Mouse (Mus musculus) heart, embryonic 12.5 days (tissue): Measurements from ENCODE around the gene Mib2. TPM values are rescaled to one million over a fixed set of nuclear protein-coding genes. Genes with fewer than 3 reads are reported as not detected.

Experiments used
- ATAC-seq: fragments of 200-750 bp; cut with Nextera tagmentation; 2 replicates; pipeline ENCODE4 v1.8.0; 2017; ENCODE audit warnings: moderate TSS enrichment, moderate library complexity; ENCODE audit not compliant: insufficient number of reproducible peaks, low FRiP score
- H3K27ac ChIP-seq: fragments of 300-500 bp; sonication (generic); 2 replicates; pipeline ENCODE4 v1.5.1; 2016; ENCODE audit warnings: mild to moderate bottlenecking, moderate library complexity; ENCODE audit not compliant: poor library complexity, severe bottlenecking
- H3K27me3 ChIP-seq: fragments of 300-500 bp; sonication (generic); replicated peaks from 2 replicates; pipeline ENCODE4 v1.6.1; 2016; ENCODE audit warnings: mild to moderate bottlenecking, moderate library complexity
- H3K36me3 ChIP-seq: fragments of 300-500 bp; sonication (generic); 2 replicates; pipeline ENCODE4 v1.6.1; 2016; ENCODE audit warnings: mild to moderate bottlenecking, moderate library complexity
- H3K4me1 ChIP-seq: fragments of 300-500 bp; sonication (generic); replicated peaks from 2 replicates; pipeline ENCODE4 v1.6.1; 2016; ENCODE audit warnings: mild to moderate bottlenecking
- H3K4me2 ChIP-seq: fragments of 300-500 bp; sonication (generic); 2 replicates; pipeline ENCODE4 v1.6.1; 2016; ENCODE audit warnings: mild to moderate bottlenecking, moderate library complexity
- H3K4me3 ChIP-seq: fragments of 300-500 bp; sonication (generic); 2 replicates; pipeline ENCODE4 v1.5.1; 2016; ENCODE audit warnings: mild to moderate bottlenecking
- H3K9ac ChIP-seq: fragments of 300-500 bp; sonication (generic); 2 replicates; pipeline ENCODE4 v1.6.1; 2016; ENCODE audit warnings: mild to moderate bottlenecking, moderate library complexity
- H3K9me3 ChIP-seq: fragments of 300-500 bp; sonication (generic); replicated peaks from 2 replicates; pipeline ENCODE4 v1.6.1; 2016; ENCODE audit warnings: mild to moderate bottlenecking, moderate library complexity
- WGBS: fragments of 180-500 bp; shearing (Covaris S2); methylation state at CpG from one replicate; pipeline ENCODE4 v1.1.7; 2016; 5-methylcytosine and 5-hydroxymethylcytosine counted together
- polyA plus RNA-seq: library from polyadenylated mRNA; unstranded; fragments of >200 nt; fragmentation: Nextera tagmentation; extraction: Ambion mirVana; gene quantifications from 2 replicates; pipeline ENCODE4 v1.2.1, GENCODE M21; 2016

The Mib2 gene
- polyA plus RNA-seq, 1 experiment from 2014 or later: 21.7 TPM

GRCm38 (mm10) chr4:155669598-155670075 is 639 bp upstream of the Mib2 start:
- Histone ChIP-seq H3K9me3 (no peaks in the 10 kb centered on the region), H3K27me3 (no peaks in the 10 kb centered on the region), H3K4me2 (peak overlapping the region; percentile 84), H3K4me3 (peak overlapping the region; percentile 82), H3K36me3 (0 out of 2 replicates have a peak, but pooled peaks cover 3% of the 10 kb centered on the region), H3K27ac (no peak overlapping the region), H3K4me1 (peaks cover 7% of the 10 kb centered on the region), H3K9ac (peak overlapping the region; percentile 83)
- WGBS: 4% methylated on average over 8 of the region's 8 CpGs
- ATAC-seq: no peak

- no peak overlapping the region for H3K4me2 ChIP-seq
- H3K9me3 ChIP-seq: no peaks in the 10 kb centered on the region
- peaks cover 10% of the 10 kb centered on the region; the same call in 1 of the 2 replicates for H3K36me3 ChIP-seq
- H3K4me3 ChIP-seq: no peak overlapping the region
- no peak overlapping the region for H3K27ac ChIP-seq
- ATAC-seq: no peak
- no peak overlapping the region for H3K9ac ChIP-seq
- H3K27me3 ChIP-seq: no peaks in the 10 kb centered on the region
- peaks cover 7% of the 10 kb centered on the region for H3K4me1 ChIP-seq
Observed at GRCm38 (mm10) chr4:155666903-155667302, 2.1 kb downstream of the Mib2 start.

- ATAC-seq: no peak
- H3K27ac ChIP-seq: no peak overlapping the region
Observed at GRCm38 (mm10) chr4:155660641-155661040, 8.4 kb downstream of the Mib2 start.

GRCm38 (mm10) chr4:155658961-155659360 is 10.0 kb downstream of the Mib2 start:
- no peak overlapping the region for H3K4me3 ChIP-seq
- H3K4me1 ChIP-seq: peaks cover 25% of the 10 kb centered on the region
- H3K36me3 ChIP-seq: peaks cover 28% of the 10 kb centered on the region
- H3K27me3 ChIP-seq: peaks cover 30% of the 10 kb centered on the region
- H3K4me2 ChIP-seq: no peak overlapping the region
- no peak for ATAC-seq
- WGBS: 85% methylated on average over 10 of the region's 10 CpGs
- H3K27ac ChIP-seq: no peak overlapping the region
- H3K9ac ChIP-seq: no peak overlapping the region
- H3K9me3 ChIP-seq: no peaks in the 10 kb centered on the region

More at GRCm38 (mm10) chr4:155660641-155661040, 8.4 kb downstream of the Mib2 start:
- Histone ChIP-seq H3K4me3 (no peak overlapping the region), H3K36me3 (peaks cover 32% of the 10 kb centered on the region), H3K27me3 (peaks cover 13% of the 10 kb centered on the region), H3K4me1 (peaks cover 9% of the 10 kb centered on the region), H3K9ac (no peak overlapping the region), H3K9me3 (no peaks in the 10 kb centered on the region), H3K4me2 (no peak overlapping the region)
- whole genome bisulfite sequencing: 60% methylated on average over 12 of the region's 12 CpGs

- Histone ChIP-seq H3K4me2 (no peak overlapping the region), H3K27me3 (peaks cover 34% of the 10 kb centered on the region), H3K36me3 (peaks cover 27% of the 10 kb centered on the region), H3K27ac (no peak overlapping the region), H3K4me3 (no peak overlapping the region), H3K4me1 (peaks cover 48% of the 10 kb centered on the region), H3K9me3 (no peaks in the 10 kb centered on the region), H3K9ac (no peak overlapping the region)
- ATAC-seq: no peak
- 88% methylated on average over 13 of the region's 13 CpGs for WGBS
Observed at GRCm38 (mm10) chr4:155656214-155656751, 12.7 kb downstream of the Mib2 start.

GRCm38 (mm10) chr4:155654456-155655298 is 14.3 kb downstream of the Mib2 start:
- Histone ChIP-seq H3K9me3 (no peaks in the 10 kb centered on the region), H3K27ac (no peak overlapping the region), H3K9ac (peak overlapping the region; percentile 78), H3K4me3 (peak overlapping the region; percentile 55), H3K27me3 (peaks cover 34% of the 10 kb centered on the region), H3K4me2 (peak overlapping the region; percentile 83), H3K36me3 (peaks cover 43% of the 10 kb centered on the region), H3K4me1 (peaks cover 52% of the 10 kb centered on the region)
- peak; percentile 54 for ATAC-seq
- WGBS: 2% methylated on average over 52 of the region's 52 CpGs

- Histone ChIP-seq H3K36me3 (peaks cover 48% of the 10 kb centered on the region), H3K4me3 (peak overlapping the region; percentile 55), H3K4me1 (peaks cover 52% of the 10 kb centered on the region), H3K4me2 (peak overlapping the region; percentile 83), H3K9me3 (no peaks in the 10 kb centered on the region), H3K9ac (peak overlapping the region; percentile 78), H3K27ac (no peak overlapping the region), H3K27me3 (peaks cover 34% of the 10 kb centered on the region)
- 0 out of 2 replicates have a peak, but pooled peaks have one; percentile 0 for ATAC-seq
- WGBS: 0% methylated on average over 6 of the region's 6 CpGs
Observed at GRCm38 (mm10) chr4:155654183-155654455, 14.9 kb downstream of the Mib2 start.

GRCm38 (mm10) chr4:155653451-155654182 is 15.4 kb downstream of the Mib2 start:
- ATAC-seq: no peak
- WGBS: 2% methylated on average over 31 of the region's 31 CpGs
- H3K9me3 ChIP-seq: no peaks in the 10 kb centered on the region
- H3K4me1 ChIP-seq: peaks cover 52% of the 10 kb centered on the region
- H3K27ac ChIP-seq: peak overlapping the region; percentile 52
- H3K36me3 ChIP-seq: peaks cover 50% of the 10 kb centered on the region
- peak overlapping the region; percentile 78 for H3K9ac ChIP-seq
- peak overlapping the region; percentile 55 for H3K4me3 ChIP-seq
- H3K27me3 ChIP-seq: peaks cover 34% of the 10 kb centered on the region
- peak overlapping the region; percentile 83 for H3K4me2 ChIP-seq

- Histone ChIP-seq H3K9ac (peak within 1 kb of the TSS; percentile 78), H3K27ac (peak within 1 kb of the TSS; percentile 78), H3K36me3 (peaks cover 52% of the 10 kb centered on the region), H3K4me2 (peak within 1 kb of the TSS; percentile 83), H3K4me3 (peak within 1 kb of the TSS; percentile 55), H3K4me1 (peaks cover 52% of the 10 kb centered on the region), H3K9me3 (no peaks in the 10 kb centered on the region), H3K27me3 (peaks cover 34% of the 10 kb centered on the region)
- peak; percentile 61 for ATAC-seq
- WGBS: under 1% methylated on average over 33 of the region's 33 CpGs
Observed at GRCm38 (mm10) chr4:155653086-155653450, 15.9 kb downstream of the Mib2 start, which contains the start of gene Mmp23. Gene Mmp23, minus strand, starts transcription at chr4:155653384.

GRCm38 (mm10) chr4:155652283-155653085 is 16.5 kb downstream of the Mib2 start:
- peak overlapping the region; percentile 55 for H3K4me3 ChIP-seq
- peak overlapping the region; percentile 78 for H3K27ac ChIP-seq
- H3K9ac ChIP-seq: peak overlapping the region; percentile 78
- H3K4me2 ChIP-seq: peak overlapping the region; percentile 83
- no peaks in the 10 kb centered on the region for H3K9me3 ChIP-seq
- WGBS: 20% methylated on average over 36 of the region's 36 CpGs
- peaks cover 52% of the 10 kb centered on the region for H3K4me1 ChIP-seq
- peaks cover 56% of the 10 kb centered on the region for H3K36me3 ChIP-seq
- no peak; the same call in 1 of the 2 replicates for ATAC-seq
- H3K27me3 ChIP-seq: peaks cover 34% of the 10 kb centered on the region
